Mouse (Mus musculus) MEL (cell line): Measurements from ENCODE around the gene Ston2. TPM values are rescaled to one million over a fixed set of nuclear protein-coding genes. Genes with fewer than 3 reads are reported as not detected.

Experiments used
- DNase-seq: peaks from one replicate; pipeline ENCODE4 v3.0.0; 2011; ENCODE audit warnings: low read depth, low spot score
- H3K27ac ChIP-seq: 2 replicates; pipeline ENCODE4 v1.5.1; 2012; ENCODE audit warnings: low read depth, mild to moderate bottlenecking, control low read depth, low read length, moderate library complexity; ENCODE audit not compliant: control insufficient read depth
- H3K27me3 ChIP-seq, 2 experiments: fragments of 150-350 bp in 1 of 2; sonication (generic) in 1 of 2; 2 replicates each; pipeline ENCODE4 v1.6.1; 2012; ENCODE audit warnings: low read length in 2 of 2, mild to moderate bottlenecking in 2 of 2, improper control_type of control experiment in 1 of 2, moderate library complexity in 1 of 2; ENCODE audit not compliant: insufficient read depth in 2 of 2, control insufficient read depth in 1 of 2
- H3K36me3 ChIP-seq, 2 experiments: 2 replicates each; pipeline ENCODE4 v1.6.1; 2012 to 2014; ENCODE audit warnings: low read length in 2 of 2, improper control_type of control experiment in 1 of 2, inconsistent platforms in 1 of 2, mild to moderate bottlenecking in 1 of 2; ENCODE audit not compliant: insufficient read depth in 2 of 2, control insufficient read depth in 1 of 2
- H3K4me1 ChIP-seq, 2 experiments: fragments of 150-350 bp in 1 of 2; sonication (generic) in 1 of 2; 2 replicates each; pipeline ENCODE4 v1.6.1; 2012; ENCODE audit warnings: low read length in 2 of 2, improper control_type of control experiment in 1 of 2, mild to moderate bottlenecking in 1 of 2; ENCODE audit not compliant: insufficient read depth in 2 of 2, control insufficient read depth in 1 of 2
- H3K4me3 ChIP-seq, 2 experiments: fragments of 150-350 bp in 1 of 2; sonication (generic) in 1 of 2; 2 replicates each; pipeline ENCODE4 v1.5.1; 2012; ENCODE audit warnings: low read depth in 2 of 2, low read length in 2 of 2, mild to moderate bottlenecking in 2 of 2, moderate library complexity in 2 of 2, control low read depth in 1 of 2, improper control_type of control experiment in 1 of 2; ENCODE audit not compliant: control insufficient read depth in 1 of 2, insufficient read depth in 1 of 2
- H3K79me2 ChIP-seq: 2 replicates; pipeline ENCODE4 v1.6.1; 2012; ENCODE audit warnings: mild to moderate bottlenecking, low read length, moderate library complexity; ENCODE audit not compliant: control insufficient read depth, poor library complexity, insufficient read depth
- H3K9ac ChIP-seq: 2 replicates; pipeline ENCODE4 v1.6.1; 2012; ENCODE audit warnings: low read depth, mild to moderate bottlenecking, control low read depth, low read length, moderate library complexity; ENCODE audit not compliant: control insufficient read depth, poor library complexity, severe bottlenecking
- H3K9me3 ChIP-seq: fragments of 150-350 bp; sonication (generic); replicated peaks from 2 replicates; pipeline ENCODE4 v1.6.1; 2012; ENCODE audit warnings: mild to moderate bottlenecking, low read length, improper control_type of control experiment, moderate library complexity; ENCODE audit not compliant: insufficient read depth
- BHLHE40 ChIP-seq: IDR thresholded peaks from 2 replicates; pipeline ENCODE4 v1.6.1; 2012; ENCODE audit warnings: low read depth, mild to moderate bottlenecking, inconsistent platforms, low read length, improper control_type of control experiment, borderline replicate concordance
- CHD1 ChIP-seq: IDR thresholded peaks from 2 replicates; pipeline ENCODE4 v1.6.1; 2012; ENCODE audit warnings: low read depth, mild to moderate bottlenecking, inconsistent platforms, low read length, improper control_type of control experiment
- CTCF ChIP-seq, 3 experiments: IDR thresholded peaks in 2 of 3; conservative IDR thresholded peaks in 1 of 3; 2 replicates each; pipeline ENCODE4 v1.5.1; 2011 to 2012; ENCODE audit warnings: low read length in 3 of 3, low read depth in 2 of 3, mild to moderate bottlenecking in 2 of 3, improper control_type of control experiment in 1 of 3, inconsistent platforms in 1 of 3, mixed read lengths in 1 of 3, moderate library complexity in 1 of 3; ENCODE audit not compliant: control insufficient read depth in 1 of 3, insufficient read depth in 1 of 3, poor library complexity in 1 of 3, severe bottlenecking in 1 of 3
- E2F4 ChIP-seq: IDR thresholded peaks from 2 replicates; pipeline ENCODE4 v1.6.1; 2011; ENCODE audit warnings: low read depth, low read length, improper control_type of control experiment, borderline replicate concordance
- EP300 ChIP-seq, 2 experiments: IDR thresholded peaks; 2 replicates each; pipeline ENCODE4 v1.6.1; 2011; ENCODE audit warnings: improper control_type of control experiment in 2 of 2, low read length in 2 of 2, low read depth in 1 of 2, mild to moderate bottlenecking in 1 of 2
- ETS1 ChIP-seq: IDR thresholded peaks from 2 replicates; pipeline ENCODE4 v1.6.1; 2012; ENCODE audit warnings: low read depth, mild to moderate bottlenecking, inconsistent platforms, low read length, improper control_type of control experiment, moderate library complexity
- GABPA ChIP-seq: IDR thresholded peaks from 2 replicates; pipeline ENCODE4 v1.6.1; 2012; ENCODE audit warnings: low read depth, mild to moderate bottlenecking, inconsistent platforms, low read length, improper control_type of control experiment, moderate library complexity
- JUND ChIP-seq: IDR thresholded peaks from 2 replicates; pipeline ENCODE4 v1.6.1; 2011; ENCODE audit warnings: low read depth, mild to moderate bottlenecking, improper control_type of control experiment, low read length
- MAX ChIP-seq: IDR thresholded peaks from 2 replicates; pipeline ENCODE4 v1.6.1; 2011; ENCODE audit warnings: low read length, improper control_type of control experiment
- MEF2A ChIP-seq: IDR thresholded peaks from 2 replicates; pipeline ENCODE4 v1.6.1; 2014; ENCODE audit warnings: low read depth, mild to moderate bottlenecking, inconsistent platforms, low read length, improper control_type of control experiment; ENCODE audit not compliant: poor library complexity, insufficient replicate concordance, severe bottlenecking; ENCODE audit errors: extremely low read depth
- MXI1 ChIP-seq: IDR thresholded peaks from 2 replicates; pipeline ENCODE4 v1.6.1; 2011; ENCODE audit warnings: mild to moderate bottlenecking, low read depth, low read length, improper control_type of control experiment
- MYB ChIP-seq: IDR thresholded peaks from 2 replicates; pipeline ENCODE4 v1.6.1; 2011; ENCODE audit warnings: mild to moderate bottlenecking, low read depth, low read length, improper control_type of control experiment
- NELFE ChIP-seq: IDR thresholded peaks from 2 replicates; pipeline ENCODE4 v1.6.1; 2011; ENCODE audit warnings: low read depth, low read length, improper control_type of control experiment
- POLR2A ChIP-seq, 2 experiments: IDR thresholded peaks; 2 replicates each; pipeline ENCODE4 v1.6.1; 2011 to 2012; ENCODE audit warnings: low read length in 2 of 2, mild to moderate bottlenecking in 2 of 2, control low read depth in 1 of 2, improper control_type of control experiment in 1 of 2, low read depth in 1 of 2, moderate library complexity in 1 of 2; ENCODE audit not compliant: control insufficient read depth in 1 of 2, insufficient read depth in 1 of 2, poor library complexity in 1 of 2
- POLR2AphosphoS2 ChIP-seq: IDR thresholded peaks from 2 replicates; pipeline ENCODE4 v1.6.1; 2011; ENCODE audit warnings: low read length, improper control_type of control experiment
- RAD21 ChIP-seq: IDR thresholded peaks from 2 replicates; pipeline ENCODE4 v1.6.1; 2011; ENCODE audit warnings: mild to moderate bottlenecking, low read depth, low read length, improper control_type of control experiment
- RCOR1 ChIP-seq: IDR thresholded peaks from 2 replicates; pipeline ENCODE4 v1.6.1; 2012; ENCODE audit warnings: low read depth, mild to moderate bottlenecking, inconsistent platforms, low read length, improper control_type of control experiment
- SMC3 ChIP-seq: IDR thresholded peaks from 2 replicates; pipeline ENCODE4 v1.6.1; 2011; ENCODE audit warnings: low read depth, low read length, improper control_type of control experiment
- TAL1 ChIP-seq: IDR thresholded peaks from 2 replicates; pipeline ENCODE4 v1.6.1; 2012; ENCODE audit warnings: mild to moderate bottlenecking, inconsistent platforms, low read length, moderate library complexity, mixed read lengths
- TCF12 ChIP-seq: IDR thresholded peaks from 2 replicates; pipeline ENCODE4 v1.6.1; 2014; ENCODE audit warnings: low read depth, mild to moderate bottlenecking, inconsistent platforms, low read length, improper control_type of control experiment, moderate library complexity
- UBTF ChIP-seq: IDR thresholded peaks from 2 replicates; pipeline ENCODE4 v1.6.1; 2012; ENCODE audit warnings: low read depth, mild to moderate bottlenecking, inconsistent platforms, low read length, improper control_type of control experiment, moderate library complexity, borderline replicate concordance; ENCODE audit not compliant: insufficient read depth
- USF2 ChIP-seq, 2 experiments: IDR thresholded peaks; 2 replicates each; pipeline ENCODE4 v1.6.1; 2011 to 2012; ENCODE audit warnings: improper control_type of control experiment in 2 of 2, low read length in 2 of 2, borderline replicate concordance in 1 of 2, inconsistent platforms in 1 of 2, low read depth in 1 of 2, mild to moderate bottlenecking in 1 of 2; ENCODE audit not compliant: insufficient read depth in 1 of 2
- ZC3H11A ChIP-seq: IDR thresholded peaks from 2 replicates; pipeline ENCODE4 v1.6.1; 2012; ENCODE audit warnings: low read depth, mild to moderate bottlenecking, inconsistent platforms, low read length, improper control_type of control experiment
- ZKSCAN1 ChIP-seq: IDR thresholded peaks from 2 replicates; pipeline ENCODE4 v1.6.1; 2012; ENCODE audit warnings: low read depth, mild to moderate bottlenecking, inconsistent platforms, low read length, improper control_type of control experiment, moderate library complexity
- polyA plus RNA-seq, 2 experiments: library from polyadenylated mRNA; stranded (reverse) in 1 of 2; unstranded in 1 of 2; fragments of >175 nt in 1 of 2; fragments of >200 nt in 1 of 2; gene quantifications; 2 replicates each; pipeline versions ENCODE4 v1.2.1 to v1.2.4; 2012; ENCODE audit warnings: low replicate concordance in 2 of 2, low read depth in 1 of 2; ENCODE audit not compliant: insufficient read length in 2 of 2, insufficient read depth in 1 of 2, missing spikeins in 1 of 2
- total RNA-seq: library from RNA; depleted of rRNA; stranded (reverse); fragments of 300-350 nt; gene quantifications from 2 replicates; pipeline ENCODE4 v1.2.3, GENCODE M21; 2012

The Ston2 gene
- total and polyA plus RNA-seq, 3 experiments, result not detected

GRCm38 (mm10) chr12:91648426-91648825 lies 139.8 kb downstream of the Ston2 start:
- Histone ChIP-seq H3K36me3 (no peaks in the 10 kb centered on the region), H3K79me2 (no peaks in the 10 kb centered on the region), H3K4me1 (no peaks in the 10 kb centered on the region), H3K27me3 (no peaks in the 10 kb centered on the region), H3K9ac (no peak overlapping the region), H3K9me3 (no peaks in the 10 kb centered on the region), H3K27ac (no peak overlapping the region), H3K4me3 (no peak overlapping the region)
- no peak for DNase-seq
- TF ChIP-seq TCF12, result no peak
- TF ChIP-seq MXI1, result no peak
- TF ChIP-seq E2F4, result no peak
- TF ChIP-seq CHD1, result no peak
- no peak for TF ChIP-seq ZC3H11A
- no peak for TF ChIP-seq UBTF
- no peak for TF ChIP-seq USF2 (IDR thresholded peaks at IDR 0.05; ENCODE audit: borderline replicate concordance in 1 of 2, insufficient read depth in 1 of 2, low read depth in 1 of 2, low read length in 2 of 2)
- TF ChIP-seq NELFE, result no peak
- no peak for TF ChIP-seq BHLHE40

GRCm38 (mm10) chr12:91645361-91646123 lies 142.6 kb downstream of the Ston2 start:
- no peak for TF ChIP-seq RCOR1
- Histone ChIP-seq H3K79me2 (no peaks in the 10 kb centered on the region), H3K27ac (no peak overlapping the region), H3K4me1 (no peaks in the 10 kb centered on the region), H3K36me3 (no peaks in the 10 kb centered on the region), H3K9me3 (no peaks in the 10 kb centered on the region), H3K27me3 (no peaks in the 10 kb centered on the region), H3K4me3 (no peak overlapping the region), H3K9ac (no peak overlapping the region)
- no peak for DNase-seq

GRCm38 (mm10) chr12:91643221-91643620 lies 145.0 kb downstream of the Ston2 start:
- TF ChIP-seq POLR2AphosphoS2 (no peak), MYB (no peak), JUND (no peak), MAX (no peak), MEF2A (no peak), EP300 (IDR thresholded peaks at IDR 0.05; ENCODE audit: low read depth in 1 of 2, low read length in 2 of 2) (no peak), CTCF (IDR thresholded peaks at IDR 0.05 in 2 of 3, conservative IDR thresholded peaks at IDR 0.05 in 1 of 3; ENCODE audit: control insufficient read depth in 1 of 3, insufficient read depth in 1 of 3, low read depth in 2 of 3, low read length in 3 of 3, poor library complexity in 1 of 3, severe bottlenecking in 1 of 3) (no peak), ETS1 (no peak), TCF12 (no peak), SMC3 (no peak), GABPA (no peak), RAD21 (no peak), POLR2A (IDR thresholded peaks at IDR 0.05; ENCODE audit: control insufficient read depth in 1 of 2, insufficient read depth in 1 of 2, low read depth in 1 of 2, low read length in 2 of 2, poor library complexity in 1 of 2) (no peak), TAL1 (no peak), E2F4 (no peak), USF2 (IDR thresholded peaks at IDR 0.05; ENCODE audit: borderline replicate concordance in 1 of 2, insufficient read depth in 1 of 2, low read depth in 1 of 2, low read length in 2 of 2) (no peak), ZKSCAN1 (no peak), UBTF (no peak)
- H3K9ac ChIP-seq, result no peak overlapping the region
- no peaks in the 10 kb centered on the region for H3K9me3 ChIP-seq
- H3K79me2 ChIP-seq, result no peaks in the 10 kb centered on the region
- no peak overlapping the region for H3K4me3 ChIP-seq
- H3K27me3 ChIP-seq, result no peaks in the 10 kb centered on the region
- H3K36me3 ChIP-seq, result no peaks in the 10 kb centered on the region
- H3K27ac ChIP-seq, result no peak overlapping the region
- H3K4me1 ChIP-seq, result no peaks in the 10 kb centered on the region
- no peak for DNase-seq
